Mouse (Mus musculus) hindbrain, embryonic 16.5 days (tissue): ENCODE measurements around the gene Sdsl. TPM values are rescaled to one million over a fixed set of nuclear protein-coding genes. Genes with fewer than 3 reads are reported as not detected.

ENCODE experiments used
- ATAC-seq: fragments of 200-750 bp; cut with Nextera tagmentation; 2 replicates; pipeline ENCODE4 v1.8.0; 2017; ENCODE audit warnings: moderate TSS enrichment, moderate library complexity
- H3K27ac ChIP-seq: fragments of 300-500 bp; sonication (generic); 2 replicates; pipeline ENCODE4 v1.5.1; 2014; ENCODE audit warnings: low read depth, mild to moderate bottlenecking, control low read depth, low read length, moderate library complexity
- H3K27me3 ChIP-seq: fragments of 300-500 bp; sonication (generic); replicated peaks from 2 replicates; pipeline ENCODE4 v1.6.1; 2014; ENCODE audit warnings: low read length; ENCODE audit not compliant: control insufficient read depth, insufficient read depth
- H3K36me3 ChIP-seq: fragments of 300-500 bp; sonication (generic); 2 replicates; pipeline ENCODE4 v1.6.1; 2014; ENCODE audit warnings: mild to moderate bottlenecking, low read length, moderate library complexity, mixed read lengths; ENCODE audit not compliant: control insufficient read depth, insufficient read depth
- H3K4me1 ChIP-seq: fragments of 300-500 bp; sonication (generic); 2 replicates; pipeline ENCODE4 v1.6.1; 2014; ENCODE audit warnings: low read depth, low read length; ENCODE audit not compliant: control insufficient read depth, insufficient read depth
- H3K4me2 ChIP-seq: fragments of 300-500 bp; sonication (generic); 2 replicates; pipeline ENCODE4 v1.6.1; 2014; ENCODE audit warnings: mild to moderate bottlenecking, low read length, control low read depth, moderate library complexity
- H3K4me3 ChIP-seq: fragments of 300-500 bp; sonication (generic); 2 replicates; pipeline ENCODE4 v1.5.1; 2014; ENCODE audit warnings: mild to moderate bottlenecking, low read length, control low read depth, moderate library complexity
- H3K9ac ChIP-seq: fragments of 300-500 bp; sonication (generic); 2 replicates; pipeline ENCODE4 v1.6.1; 2014; ENCODE audit warnings: low read depth, mild to moderate bottlenecking, control low read depth, low read length, moderate library complexity
- H3K9me3 ChIP-seq: fragments of 300-500 bp; sonication (generic); 2 replicates; pipeline ENCODE4 v1.6.1; 2014; ENCODE audit warnings: mild to moderate bottlenecking, low read length, moderate library complexity; ENCODE audit not compliant: control insufficient read depth
- WGBS: fragments of 180-500 bp; shearing (Covaris S2); extraction: QIAGEN DNeasy Blood & Tissue Kit; methylation state at CpG from one replicate; pipeline ENCODE4 v1.1.7; 2014; 5-methylcytosine and 5-hydroxymethylcytosine counted together
- polyA plus RNA-seq: library from polyadenylated mRNA; unstranded; fragments of >200 nt; fragmentation: Nextera tagmentation; extraction: Ambion mirVana; gene quantifications from 2 replicates; pipeline ENCODE4 v1.2.1, GENCODE M21; 2015

Sdsl gene
- polyA plus RNA-seq, 1 experiment from 2014 or later, result 9.4 TPM

GRCm38 (mm10) chr5:120454756-120455337 is 17.8 kb downstream of the Sdsl start:
- H3K27ac ChIP-seq, result peak overlapping the region; percentile 31; the same call in 1 of the 2 replicates
- H3K9me3 ChIP-seq, result no peaks in the 10 kb centered on the region
- H3K4me2 ChIP-seq, result no peak overlapping the region
- no peak overlapping the region for H3K4me3 ChIP-seq
- no peaks in the 10 kb centered on the region for H3K4me1 ChIP-seq
- no peak for ATAC-seq
- 59% methylated on average over 14 of the region's 14 CpGs for WGBS
- no peaks in the 10 kb centered on the region for H3K27me3 ChIP-seq
- no peaks in the 10 kb centered on the region for H3K36me3 ChIP-seq
- H3K9ac ChIP-seq, result no peak overlapping the region

DNA sequence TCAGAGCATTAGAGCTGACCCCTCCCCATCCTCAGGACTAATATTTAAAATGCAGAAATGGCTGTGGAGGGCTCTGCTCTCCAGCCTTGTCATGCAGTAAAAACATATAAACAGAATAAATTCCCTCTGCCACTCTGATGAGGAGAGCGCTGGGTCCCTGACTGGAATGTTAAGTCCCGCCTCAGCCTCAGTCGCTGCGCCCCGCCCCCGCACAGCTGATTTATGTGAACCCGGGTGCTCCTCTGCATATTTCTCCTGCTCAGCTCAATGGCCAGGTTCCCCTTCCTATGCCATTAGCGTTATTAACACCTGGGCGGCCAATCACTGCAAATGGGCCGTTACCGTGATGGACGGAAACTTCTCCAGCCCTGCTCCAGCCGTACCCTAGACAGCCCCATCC is 25.3 kb downstream of the Sdsl start:
- Histone ChIP-seq H3K4me2 (no peak overlapping the region), H3K4me3 (no peak overlapping the region), H3K9ac (no peak overlapping the region; the same call in 1 of the 2 replicates), H3K9me3 (no peaks in the 10 kb centered on the region), H3K27me3 (0 out of 2 replicates have a peak, but pooled peaks cover 2% of the 10 kb centered on the region), H3K36me3 (no peaks in the 10 kb centered on the region), H3K4me1 (no peaks in the 10 kb centered on the region; the same call in 1 of the 2 replicates), H3K27ac (no peak overlapping the region)
- ATAC-seq, result no peak
- WGBS, result 43% methylated on average over 13 of the region's 13 CpGs

- Histone ChIP-seq H3K36me3 (no peaks in the 10 kb centered on the region), H3K4me1 (peaks cover 16% of the 10 kb centered on the region), H3K4me3 (peak overlapping the region; percentile 33), H3K27ac (peak overlapping the region; percentile 86), H3K4me2 (peak overlapping the region; percentile 68), H3K9ac (no peak overlapping the region), H3K9me3 (no peaks in the 10 kb centered on the region), H3K27me3 (peaks cover 15% of the 10 kb centered on the region)
- peak; percentile 72 for ATAC-seq
- WGBS, result 4% methylated on average over 12 of the region's 14 CpGs
Measured at GRCm38 (mm10) chr5:120440733-120441132, 31.9 kb downstream of the Sdsl start.

DNA sequence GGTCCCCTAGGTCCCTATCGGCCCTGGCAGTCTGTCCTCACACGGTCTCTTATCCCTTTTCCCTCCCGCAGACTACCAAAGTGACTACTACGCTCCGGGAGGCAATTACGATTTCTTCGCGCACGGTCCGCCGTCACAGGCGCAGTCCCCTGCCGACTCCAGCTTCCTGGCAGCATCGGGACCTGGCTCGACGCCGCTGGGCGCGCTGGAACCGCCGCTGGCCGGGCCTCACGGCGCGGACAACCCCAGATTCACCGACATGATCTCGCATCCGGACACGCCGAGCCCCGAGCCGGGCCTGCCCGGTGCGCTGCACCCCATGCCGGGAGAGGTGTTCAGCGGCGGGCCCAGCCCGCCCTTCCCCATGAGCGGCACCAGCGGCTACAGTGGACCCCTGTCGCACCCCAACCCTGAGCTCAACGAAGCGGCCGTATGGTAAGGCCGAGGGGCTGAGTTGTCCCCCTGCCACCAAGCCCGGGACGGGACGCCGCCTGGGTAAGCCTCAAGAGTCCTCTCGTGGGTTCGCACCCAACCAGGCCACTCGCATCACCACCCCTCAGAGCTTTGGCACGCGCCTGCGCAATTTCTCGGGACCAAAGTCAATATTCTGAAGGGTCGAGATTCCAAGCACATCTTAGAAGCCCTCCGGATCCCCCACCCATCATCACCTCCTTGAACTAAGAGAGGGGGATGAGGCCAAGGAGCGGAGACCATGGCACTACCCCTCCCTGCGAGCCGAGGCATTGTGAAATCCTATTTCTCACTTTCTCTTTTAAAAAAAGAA is 32.5 kb downstream of the Sdsl start:
- WGBS, result 2% methylated on average over 55 of the region's 61 CpGs
- peak overlapping the region; percentile 33 for H3K4me3 ChIP-seq
- peaks cover 15% of the 10 kb centered on the region for H3K27me3 ChIP-seq
- peak overlapping the region; percentile 68 for H3K4me2 ChIP-seq
- peaks cover 16% of the 10 kb centered on the region for H3K4me1 ChIP-seq
- no peaks in the 10 kb centered on the region for H3K9me3 ChIP-seq
- ATAC-seq, result no peak
- H3K27ac ChIP-seq, result peak overlapping the region; percentile 86
- no peaks in the 10 kb centered on the region for H3K36me3 ChIP-seq
- peak overlapping the region; percentile 66 for H3K9ac ChIP-seq

GRCm38 (mm10) chr5:120438991-120439710 is 33.5 kb downstream of the Sdsl start:
- peaks cover 16% of the 10 kb centered on the region for H3K4me1 ChIP-seq
- H3K9me3 ChIP-seq, result no peaks in the 10 kb centered on the region
- no peaks in the 10 kb centered on the region for H3K36me3 ChIP-seq
- H3K27ac ChIP-seq, result peak overlapping the region; percentile 86
- peak overlapping the region; percentile 66 for H3K9ac ChIP-seq
- H3K4me3 ChIP-seq, result peak overlapping the region; percentile 33
- 1% methylated on average over 27 of the region's 27 CpGs for WGBS
- peak overlapping the region; percentile 68 for H3K4me2 ChIP-seq
- no peak for ATAC-seq
- peaks cover 18% of the 10 kb centered on the region for H3K27me3 ChIP-seq

- peaks cover 22% of the 10 kb centered on the region for H3K27me3 ChIP-seq
- H3K9me3 ChIP-seq, result no peaks in the 10 kb centered on the region
- peak overlapping the region; percentile 67 for H3K9ac ChIP-seq
- peak overlapping the region; percentile 68 for H3K4me2 ChIP-seq
- H3K36me3 ChIP-seq, result no peaks in the 10 kb centered on the region
- peak overlapping the region; percentile 86 for H3K27ac ChIP-seq
- H3K4me3 ChIP-seq, result peak overlapping the region; percentile 49
- no peak for ATAC-seq
- 1% methylated on average over 13 of the region's 13 CpGs for whole genome bisulfite sequencing
- peaks cover 16% of the 10 kb centered on the region for H3K4me1 ChIP-seq
Measured at GRCm38 (mm10) chr5:120438469-120438868, 34.1 kb downstream of the Sdsl start.

DNA sequence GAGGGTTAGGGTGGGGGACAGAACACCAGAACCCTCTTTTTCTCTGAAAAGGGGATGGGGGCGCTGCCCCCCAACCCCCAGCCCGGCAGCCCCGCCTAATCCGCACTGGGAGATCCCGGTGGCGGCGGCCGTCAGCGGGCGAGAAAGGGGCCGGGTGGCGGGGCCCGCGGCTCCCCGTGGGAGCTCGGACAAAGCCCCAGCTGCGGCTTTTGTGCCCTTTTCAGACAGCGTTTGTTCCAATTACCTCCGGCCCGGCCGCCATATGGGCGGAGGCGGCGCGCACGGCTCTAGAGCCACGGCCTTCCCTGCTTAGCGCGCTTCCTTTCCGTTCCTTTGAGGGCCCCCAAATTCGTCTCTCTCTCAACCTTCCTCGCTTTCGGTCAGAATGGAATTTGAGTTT is 34.6 kb downstream of the Sdsl start:
- no peak for ATAC-seq
- Histone ChIP-seq H3K27me3 (peaks cover 25% of the 10 kb centered on the region), H3K9me3 (no peaks in the 10 kb centered on the region), H3K4me3 (peak overlapping the region; percentile 49), H3K4me1 (peaks cover 16% of the 10 kb centered on the region), H3K27ac (peak overlapping the region; percentile 86), H3K4me2 (peak overlapping the region; percentile 68), H3K36me3 (no peaks in the 10 kb centered on the region), H3K9ac (peak overlapping the region; percentile 67)
- under 1% methylated on average over 33 of the region's 33 CpGs for WGBS

GRCm38 (mm10) chr5:120437539-120437938 is 35.1 kb downstream of the Sdsl start:
- under 1% methylated on average over 17 of the region's 17 CpGs for WGBS
- Histone ChIP-seq H3K27me3 (peaks cover 25% of the 10 kb centered on the region), H3K9ac (peak overlapping the region; percentile 67), H3K36me3 (no peaks in the 10 kb centered on the region), H3K4me1 (peaks cover 16% of the 10 kb centered on the region), H3K4me3 (peak overlapping the region; percentile 49), H3K27ac (peak overlapping the region; percentile 86), H3K9me3 (no peaks in the 10 kb centered on the region), H3K4me2 (peak overlapping the region; percentile 68)
- ATAC-seq, result no peak
